Mouse (Mus musculus): ENCODE data around the gene Pgbd1.
"Not testable (repeated sequence)": the region's sequence is repeated elsewhere in the genome, so short reads cannot be mapped to it uniquely, and the experiment has no call there.

Pgbd1 gene

GRCm38 (mm10) chr13:21440503-21441206 lies at the start of gene Pgbd1:
Gene Pgbd1 (minus strand): TSS chr13:21441058.
- peak; percentile 76 for DNase-seq (ENCODE audit: extremely low spot score, low spot score)

GRCm38 (mm10) chr13:21486881-21487280 lies 46.0 kb upstream of the Pgbd1 start:
- no peak for DNase-seq (ENCODE audit: extremely low spot score, low spot score)

DNA sequence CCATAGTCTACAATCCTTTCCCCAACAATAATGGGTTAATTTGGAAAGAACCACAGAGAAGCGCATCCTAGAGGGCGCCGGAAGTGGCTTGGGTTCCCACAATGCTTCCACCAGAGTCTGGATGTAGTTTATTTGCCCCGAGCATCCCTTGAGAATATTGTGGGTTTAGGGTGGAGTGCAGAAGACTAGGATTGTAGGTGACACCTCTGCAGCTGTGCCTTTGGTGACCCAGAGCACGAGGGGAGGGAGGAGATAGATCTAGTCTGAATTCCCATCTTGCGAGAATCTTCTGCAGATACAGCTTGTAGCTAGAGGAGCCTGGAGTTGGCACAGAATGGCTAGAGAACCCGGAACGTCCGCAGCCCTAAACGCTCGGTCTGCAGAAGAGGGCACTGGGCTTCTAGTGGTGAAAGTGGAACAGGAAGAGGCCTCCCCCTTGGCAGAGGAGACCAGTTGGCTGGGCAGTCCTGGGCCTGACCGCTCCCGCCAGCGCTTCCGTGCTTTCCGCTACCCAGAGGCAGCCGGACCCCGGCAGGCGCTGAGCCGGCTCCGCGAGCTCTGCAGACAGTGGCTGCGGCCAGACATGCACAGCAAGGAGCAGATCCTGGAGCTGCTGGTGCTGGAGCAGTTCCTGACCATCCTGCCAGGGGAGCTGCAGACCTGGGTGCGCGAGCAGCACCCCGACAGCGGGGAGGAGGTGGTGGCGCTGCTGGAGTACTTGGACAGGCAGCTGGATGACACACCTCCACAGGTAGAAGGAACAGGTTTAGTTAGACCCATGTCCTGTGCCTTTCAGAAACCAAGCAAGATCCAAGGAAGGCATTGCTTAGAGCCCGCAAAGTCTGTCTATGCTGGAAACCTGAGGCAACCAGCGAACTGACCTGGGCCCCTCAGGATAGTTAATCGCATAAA lies 38.2 kb upstream of the Pgbd1 start, which contains the start of the genes Zkscan4 and Gm10065:
Gene Zkscan4, plus strand, starts transcription at position 149 of the 912 bp plus-strand sequence.
Gene Gm10065, minus strand, starts transcription at position 683 of the 912 bp plus-strand sequence.
- peak; percentile 75 for DNase-seq (ENCODE audit: extremely low spot score, low spot score)

- no peak for DNase-seq (ENCODE audit: extremely low spot score, low spot score)
These were observed 31.6 kb upstream of the Pgbd1 start for GRCm38 (mm10) chr13:21472427-21472826.

GRCm38 (mm10) chr13:21469097-21469496 lies 28.2 kb upstream of the Pgbd1 start:
- no peak for DNase-seq (ENCODE audit: extremely low spot score, low spot score)

DNA sequence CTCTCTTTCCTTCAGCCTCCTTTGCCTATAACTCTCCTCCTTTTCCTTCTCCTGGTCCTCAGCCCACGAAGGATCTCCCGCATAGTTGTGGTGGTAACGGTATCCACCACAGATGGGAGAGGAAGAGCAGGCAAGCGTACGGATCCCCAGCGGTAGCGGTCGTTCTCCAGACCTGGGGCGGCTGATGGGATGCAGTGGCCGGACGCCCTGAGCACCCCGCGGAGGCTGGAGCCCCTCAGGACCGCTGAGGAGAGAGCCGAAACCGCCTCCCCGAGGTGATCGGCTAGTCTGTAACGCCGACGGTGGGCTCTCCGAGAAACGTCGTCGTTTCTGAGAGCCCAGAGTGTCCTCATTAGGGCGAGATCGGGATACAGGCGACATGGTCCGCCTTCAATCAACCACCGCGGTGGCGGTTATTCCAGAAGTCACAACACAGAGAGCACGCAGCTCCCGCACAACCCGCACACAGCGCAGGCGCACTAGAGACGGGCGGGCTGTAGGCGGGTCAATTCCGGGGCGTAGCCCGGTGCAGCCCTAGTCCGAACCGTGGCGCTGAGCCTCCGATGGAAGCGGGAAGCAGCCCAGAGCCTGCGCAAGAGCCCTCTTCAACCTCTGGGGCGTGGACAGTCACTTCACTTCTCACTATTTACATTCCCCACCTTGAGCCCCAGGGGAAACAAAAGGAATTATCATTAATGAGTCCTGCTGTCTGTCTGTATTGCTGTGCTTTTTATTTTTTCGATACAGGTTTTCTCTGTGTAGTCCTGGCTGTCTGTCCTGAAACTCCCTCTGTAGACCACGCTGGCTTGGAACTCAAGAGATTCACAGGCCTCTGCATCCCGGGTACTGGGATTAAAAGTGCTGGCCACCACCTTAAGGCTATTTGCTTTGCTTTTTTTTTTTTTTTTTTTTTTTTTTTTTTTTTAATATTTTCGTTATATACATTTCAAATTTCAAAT lies 27.5 kb upstream of the Pgbd1 start, which contains the start of gene Nkapl:
Gene Nkapl, minus strand, starts transcription at position 449 of the 959 bp plus-strand sequence.
- peak; percentile 88 for DNase-seq (ENCODE audit: extremely low spot score, low spot score)

DNA sequence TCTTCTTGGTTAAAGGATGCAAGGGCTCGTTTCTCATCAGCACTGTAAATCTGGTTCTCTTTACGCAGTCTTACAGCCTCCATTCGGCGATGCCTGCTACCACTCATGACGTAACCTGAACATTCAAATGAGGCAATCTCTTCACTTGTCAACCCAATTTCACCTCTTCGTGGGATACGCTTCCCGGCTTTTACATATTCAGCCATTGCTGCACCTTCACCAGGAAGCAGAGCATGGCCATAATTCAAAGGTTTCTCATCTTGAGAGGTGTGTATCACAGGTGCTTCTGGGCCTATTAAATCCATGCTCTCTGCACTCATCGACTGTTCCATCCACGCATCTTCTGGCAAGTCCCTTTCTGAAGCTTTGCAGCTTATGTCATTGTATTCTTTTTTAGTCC lies 26.5 kb upstream of the Pgbd1 start:
- no peak for DNase-seq (ENCODE audit: extremely low spot score, low spot score)

DNA sequence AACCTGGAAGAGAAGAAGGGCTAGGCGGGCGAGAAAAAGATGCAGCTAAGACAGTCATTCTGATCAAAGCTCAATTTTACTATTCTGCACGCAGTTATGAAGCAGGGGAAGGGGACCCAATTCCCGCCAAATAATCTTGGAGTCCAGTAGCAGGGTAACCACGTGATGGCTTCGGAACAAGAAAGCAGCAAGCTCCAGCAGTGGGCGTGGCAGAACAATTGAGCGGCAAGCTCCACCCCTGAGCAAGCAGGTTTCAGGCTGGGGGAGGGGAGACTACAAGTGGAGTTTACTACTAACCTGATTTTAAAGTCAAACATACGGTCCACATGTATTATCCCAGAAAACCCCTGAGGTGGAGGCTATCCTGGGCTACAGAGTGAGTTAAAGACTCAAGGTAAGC lies 21.7 kb upstream of the Pgbd1 start:
- DNase-seq (ENCODE audit: extremely low spot score, low spot score) = not testable (repeated sequence)

- DNase-seq (ENCODE audit: extremely low spot score, low spot score) = no peak
These were observed 15.5 kb upstream of the Pgbd1 start for GRCm38 (mm10) chr13:21456347-21456746.

DNA sequence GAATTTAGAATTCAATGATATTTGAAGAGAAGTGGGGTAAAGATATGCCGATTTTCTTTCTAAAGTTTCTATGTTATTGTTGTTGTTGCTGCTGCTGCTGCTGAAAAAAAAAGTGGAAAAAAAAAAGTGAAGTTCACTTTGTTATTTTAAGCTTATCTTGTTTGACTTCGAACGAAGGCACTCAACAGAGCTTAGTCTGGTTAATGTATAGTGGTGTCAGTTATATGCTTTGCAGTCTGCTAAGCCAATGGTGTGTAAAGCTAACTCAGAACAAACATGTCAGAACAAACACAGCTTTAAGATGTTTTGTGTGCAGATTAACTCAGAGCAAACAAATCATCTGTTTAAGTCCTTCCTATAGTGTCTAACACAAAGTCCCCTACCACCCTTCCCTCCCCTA lies 13.3 kb upstream of the Pgbd1 start:
- no peak for DNase-seq (ENCODE audit: extremely low spot score, low spot score)

GRCm38 (mm10) chr13:21453449-21453848 lies 12.6 kb upstream of the Pgbd1 start, which contains the start of gene Zscan26:
Gene Zscan26 (minus strand): TSS chr13:21453730.
- DNase-seq (ENCODE audit: extremely low spot score, low spot score) = peak; percentile 91

DNA sequence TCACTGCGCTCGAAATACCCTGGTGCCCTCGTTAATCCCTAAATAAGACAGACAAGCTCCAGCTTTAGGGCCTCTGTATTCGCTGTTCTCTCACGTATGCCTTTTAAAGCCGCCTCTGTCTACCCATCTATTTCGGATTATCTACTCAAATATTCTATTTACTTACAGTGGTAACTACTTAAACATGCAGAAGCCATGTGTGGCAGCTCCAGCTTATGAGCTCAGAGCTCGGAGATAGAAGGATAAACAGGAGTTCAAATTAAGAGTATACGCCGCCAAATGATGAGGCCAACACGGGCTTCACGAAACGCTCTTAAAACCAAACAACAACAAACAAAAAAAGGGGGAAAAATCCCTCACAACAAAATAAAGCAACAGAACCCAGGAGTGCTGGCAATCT lies 12.2 kb upstream of the Pgbd1 start:
- no peak for DNase-seq (ENCODE audit: extremely low spot score, low spot score)

DNA sequence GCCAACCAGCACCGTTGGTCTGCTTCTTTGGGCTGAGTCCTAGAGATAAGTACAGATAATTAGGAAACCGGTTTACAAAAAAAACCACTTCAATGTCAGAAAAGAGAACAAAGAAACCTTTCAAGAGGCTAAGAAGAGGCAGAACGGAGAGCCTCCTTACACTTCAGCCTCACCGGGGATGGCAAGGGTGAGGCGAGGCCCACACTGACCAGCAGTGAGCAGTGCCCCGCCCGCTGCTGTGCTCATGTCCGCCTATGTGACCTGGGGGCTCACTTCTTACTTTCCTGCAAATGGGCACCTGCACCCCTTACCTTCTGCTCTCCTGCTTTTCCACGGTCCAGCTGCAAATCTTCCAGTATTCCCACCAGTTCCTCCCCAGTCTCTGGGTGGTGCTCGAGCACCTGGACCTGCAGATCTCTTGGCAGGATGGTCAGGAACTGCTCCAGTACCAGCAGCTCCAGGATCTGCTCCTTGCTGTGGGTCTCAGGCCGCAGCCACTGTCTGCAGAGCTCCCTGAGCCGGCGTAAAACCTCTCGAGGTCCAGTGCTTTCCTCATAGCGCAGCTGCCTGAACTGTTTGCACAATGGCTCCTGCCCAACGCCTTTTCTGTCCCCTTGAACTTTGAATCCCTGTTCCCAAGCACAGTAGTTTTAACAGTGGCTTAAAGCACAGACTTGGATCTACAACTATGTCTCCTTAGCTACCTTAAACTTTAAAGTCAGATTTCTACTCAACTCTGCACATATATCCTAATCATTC lies 7.2 kb upstream of the Pgbd1 start:
- no peak for DNase-seq (ENCODE audit: extremely low spot score, low spot score)

DNA sequence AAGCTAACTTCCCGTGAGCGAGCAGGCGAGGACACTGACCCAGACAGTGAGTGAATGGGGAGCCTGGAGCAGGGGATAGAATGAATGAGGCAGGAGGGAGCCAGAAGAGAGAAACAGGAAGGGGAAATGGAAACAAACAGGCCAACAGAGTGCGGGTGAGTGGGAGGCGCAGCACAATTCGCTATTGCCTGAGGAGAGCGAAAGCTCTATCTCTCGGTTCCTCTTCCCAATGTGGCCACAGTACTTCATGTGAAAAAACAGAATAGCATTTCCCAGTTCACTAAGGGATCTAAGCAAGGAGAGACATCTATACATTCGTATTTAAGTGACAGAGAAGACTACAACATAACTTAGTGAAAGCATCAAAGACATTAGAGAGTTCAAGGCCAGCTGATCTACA lies 5.9 kb upstream of the Pgbd1 start:
- no peak for DNase-seq (ENCODE audit: extremely low spot score, low spot score)

DNA sequence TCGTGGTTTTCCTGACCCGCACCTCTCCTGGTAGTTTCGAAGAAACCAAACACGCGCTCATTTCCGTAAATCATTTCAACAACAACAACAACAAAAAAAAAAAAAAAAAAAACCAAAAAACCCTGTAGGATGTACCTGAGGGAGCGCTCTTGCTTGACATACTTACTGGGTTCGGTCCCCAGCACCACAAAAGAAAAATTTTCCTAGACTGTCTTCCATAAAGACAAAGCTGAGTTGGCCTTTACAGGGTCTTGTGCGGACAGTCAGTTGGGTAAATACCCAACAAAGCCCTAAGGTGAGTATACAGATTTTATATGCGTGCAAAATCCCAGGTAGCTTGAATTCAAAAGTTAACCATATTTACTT lies 332 bp upstream of the Pgbd1 start:
- DNase-seq (ENCODE audit: extremely low spot score, low spot score) = no peak

DNA sequence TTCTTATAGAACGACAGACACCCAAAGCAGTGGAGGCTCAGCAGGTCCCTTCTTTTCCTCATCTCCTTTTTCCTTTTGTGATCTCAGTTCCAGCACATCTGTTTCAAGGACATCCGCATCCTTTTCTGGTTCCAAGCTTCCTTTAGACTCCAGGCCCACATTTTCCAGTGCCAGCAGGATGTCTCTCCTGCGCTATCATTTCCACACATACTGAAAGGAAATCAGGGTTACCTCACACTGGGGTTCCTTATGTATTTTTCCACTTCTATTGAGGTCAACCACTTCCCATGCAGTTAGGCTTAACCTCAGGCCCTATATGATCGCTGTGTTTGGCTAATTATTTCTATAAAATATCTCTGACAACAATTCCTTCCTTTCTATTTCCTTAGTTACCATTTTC lies 5.4 kb downstream of the Pgbd1 start:
- no peak for DNase-seq (ENCODE audit: extremely low spot score, low spot score)

DNA sequence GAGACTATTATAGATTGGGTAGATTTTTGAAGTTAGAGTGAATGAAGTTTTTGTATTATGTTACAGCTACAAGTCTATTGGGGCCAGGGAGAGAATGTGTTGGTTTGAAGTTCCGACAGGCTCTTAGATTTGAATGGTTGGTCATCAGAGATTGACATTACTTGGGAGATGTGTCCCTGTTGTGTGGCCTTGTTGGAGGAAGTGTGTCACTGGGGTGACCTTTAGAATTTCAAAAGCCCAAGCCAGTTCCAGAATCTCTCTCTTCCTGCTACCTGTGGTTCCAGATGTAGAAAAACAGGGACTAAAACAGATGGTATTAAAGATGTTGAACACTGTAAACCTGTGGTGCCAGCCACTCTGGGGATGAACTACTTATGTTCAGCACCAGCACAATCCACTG lies 13.2 kb downstream of the Pgbd1 start:
- DNase-seq (ENCODE audit: extremely low spot score, low spot score) = no peak

GRCm38 (mm10) chr13:21423301-21423700 lies 17.6 kb downstream of the Pgbd1 start:
- DNase-seq (ENCODE audit: extremely low spot score, low spot score) = no peak

DNA sequence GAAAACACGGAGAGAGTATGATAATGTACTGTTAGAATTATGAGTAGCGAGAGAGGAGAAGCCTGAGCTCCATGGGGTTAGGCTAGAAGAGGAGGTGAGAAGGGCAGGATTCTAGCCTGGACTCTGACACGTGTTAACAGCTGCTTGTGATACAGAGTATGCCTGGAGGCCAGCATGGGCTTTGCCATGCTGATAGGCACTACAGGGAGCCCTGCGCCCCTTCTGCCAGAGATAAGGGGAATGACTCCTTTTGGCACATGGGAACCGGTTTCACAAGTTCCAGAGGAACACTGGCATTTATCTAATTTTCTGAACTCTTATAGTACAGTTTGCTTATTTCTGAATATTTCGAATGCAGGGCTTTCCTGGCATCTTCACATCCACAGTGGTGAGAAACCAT lies 22.0 kb downstream of the Pgbd1 start:
- DNase-seq (ENCODE audit: extremely low spot score, low spot score) = no peak

DNA sequence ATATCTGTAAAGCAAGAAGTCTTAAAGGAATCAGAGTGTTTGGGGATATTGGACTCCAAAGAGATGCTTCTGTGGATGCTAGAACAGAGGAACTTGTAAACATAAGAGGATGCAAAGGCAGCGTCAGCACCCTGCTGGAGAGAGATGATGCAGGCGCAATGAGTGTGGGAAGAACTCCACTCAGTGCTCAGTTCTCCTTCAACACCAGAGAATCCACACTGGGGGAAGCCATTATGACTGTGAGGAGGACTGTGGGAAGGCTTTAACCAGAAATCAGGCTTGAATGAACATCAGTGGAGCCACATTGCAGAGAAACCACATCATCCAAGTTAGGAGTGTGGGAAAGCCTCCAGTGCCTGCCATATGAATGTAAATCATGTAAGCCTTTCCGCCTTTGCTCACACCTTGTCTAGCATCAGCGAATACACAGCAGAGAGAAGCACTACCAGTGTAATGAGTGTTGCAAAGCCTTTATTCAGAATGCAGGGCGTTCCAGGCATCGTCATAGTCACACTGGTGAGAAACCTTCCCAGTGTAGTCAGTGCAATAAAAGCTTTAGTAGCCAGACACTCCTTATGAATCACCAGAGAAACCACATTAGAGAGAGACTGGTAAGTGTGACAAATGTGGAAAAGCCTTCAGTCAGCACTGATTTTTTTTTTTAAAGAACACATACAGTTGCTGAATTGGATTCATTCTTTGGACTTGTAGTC lies 23.4 kb downstream of the Pgbd1 start:
- no peak for DNase-seq (ENCODE audit: extremely low spot score, low spot score)
